Mouse (Mus musculus) small intestine, adult 2 months (tissue): ENCODE data around the gene Plce1. TPM values are rescaled to one million over a fixed set of nuclear protein-coding genes. Genes with fewer than 3 reads are reported as not detected.

ENCODE experiments used
- H3K27ac ChIP-seq: fragments of 200-500 bp; 2 replicates; pipeline ENCODE4 v1.5.1; 2012; ENCODE audit warnings: low read depth, low read length, control low read depth, inconsistent platforms; ENCODE audit not compliant: insufficient read depth
- H3K27me3 ChIP-seq: fragments of 200-500 bp; 2 replicates; pipeline ENCODE4 v1.6.1; 2012; ENCODE audit warnings: mild to moderate bottlenecking, moderate library complexity, low read length, inconsistent platforms; ENCODE audit not compliant: control insufficient read depth, insufficient read depth
- H3K36me3 ChIP-seq: fragments of 200-500 bp; 2 replicates; pipeline ENCODE4 v1.6.1; 2012; ENCODE audit warnings: mild to moderate bottlenecking, low read length, control low read depth, inconsistent platforms; ENCODE audit not compliant: control insufficient read depth, insufficient read depth
- H3K4me1 ChIP-seq: fragments of 200-500 bp; 2 replicates; pipeline ENCODE4 v1.6.1; 2012; ENCODE audit warnings: low read length, inconsistent platforms, mixed read lengths; ENCODE audit not compliant: control insufficient read depth, insufficient read depth, insufficient read length
- H3K4me3 ChIP-seq: fragments of 200-500 bp; 2 replicates; pipeline ENCODE4 v1.5.1; 2012; ENCODE audit warnings: low read depth, mild to moderate bottlenecking, control low read depth, inconsistent platforms, low read length, moderate library complexity
- CTCF ChIP-seq: fragments of 200-500 bp; IDR thresholded peaks from 2 replicates; pipeline ENCODE4 v1.5.1; 2012; ENCODE audit warnings: low read depth, mild to moderate bottlenecking, control low read depth, inconsistent platforms, low read length, moderate library complexity, mixed read lengths; ENCODE audit not compliant: insufficient replicate concordance, insufficient read length; ENCODE audit errors: extremely low read depth
- POLR2A ChIP-seq: fragments of 200-500 bp; IDR thresholded peaks from 2 replicates; pipeline ENCODE4 v1.6.1; 2012; ENCODE audit warnings: low read depth, mild to moderate bottlenecking, control low read depth, inconsistent platforms, low read length, moderate library complexity
- WGBS: fragments of 180-500 bp; shearing (Covaris S2); methylation state at CpG from one replicate; pipeline ENCODE4 v1.1.7; 2018; 5-methylcytosine and 5-hydroxymethylcytosine counted together
- polyA plus RNA-seq: library from polyadenylated mRNA; depleted of rRNA; stranded (reverse); fragments of >200 nt; gene quantifications from 2 replicates; pipeline ENCODE4 v1.2.3, GENCODE M21; 2012

Gene Plce1
- polyA plus RNA-seq, 1 experiment, result 2.6 TPM

DNA sequence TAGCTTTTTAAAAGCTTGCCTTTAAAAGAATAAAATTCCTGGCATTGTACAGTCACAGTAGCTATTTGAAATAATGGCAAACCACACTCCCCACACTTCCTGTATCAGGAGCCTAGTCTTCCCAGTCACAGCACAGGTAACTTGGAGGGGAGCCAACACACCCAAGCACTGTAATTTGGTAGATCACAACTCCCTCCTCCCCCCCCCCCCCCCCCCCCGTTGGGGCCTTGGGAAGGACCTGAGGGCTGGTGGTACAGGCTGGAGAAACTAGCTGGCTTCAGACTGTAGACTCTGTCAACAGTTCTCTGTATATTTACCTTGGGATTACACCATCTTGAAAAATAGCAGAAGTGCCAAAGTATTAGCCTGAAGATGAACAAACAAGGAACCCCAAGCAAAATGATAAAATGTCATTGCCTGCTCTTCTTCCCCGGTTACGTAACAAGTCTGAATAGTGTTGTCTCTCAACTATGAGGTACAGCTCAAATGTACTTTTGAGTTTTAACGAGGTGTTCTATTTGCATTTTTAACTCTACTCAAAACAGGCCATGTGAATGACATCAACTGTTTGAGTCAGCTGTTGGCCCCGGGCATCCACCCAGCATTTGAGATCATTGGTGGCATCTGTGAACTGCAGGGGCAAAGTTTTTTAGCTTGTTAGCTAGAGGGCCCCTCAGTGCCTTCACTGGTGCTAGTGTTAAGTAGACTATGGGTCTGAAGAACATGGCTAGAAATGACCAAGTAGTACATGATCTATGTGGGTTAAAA, 33.7 kb downstream of the Plce1 start:
- no peak for TF ChIP-seq POLR2A
- TF ChIP-seq CTCF, result no peak
- WGBS, result 62% methylated on average over 5 of the region's 5 CpGs
- H3K36me3 ChIP-seq, result no peaks in the 10 kb centered on the region
- no peaks in the 10 kb centered on the region for H3K27me3 ChIP-seq
- H3K4me3 ChIP-seq, result no peak overlapping the region
- H3K4me1 ChIP-seq, result no peaks in the 10 kb centered on the region
- no peak overlapping the region for H3K27ac ChIP-seq

DNA sequence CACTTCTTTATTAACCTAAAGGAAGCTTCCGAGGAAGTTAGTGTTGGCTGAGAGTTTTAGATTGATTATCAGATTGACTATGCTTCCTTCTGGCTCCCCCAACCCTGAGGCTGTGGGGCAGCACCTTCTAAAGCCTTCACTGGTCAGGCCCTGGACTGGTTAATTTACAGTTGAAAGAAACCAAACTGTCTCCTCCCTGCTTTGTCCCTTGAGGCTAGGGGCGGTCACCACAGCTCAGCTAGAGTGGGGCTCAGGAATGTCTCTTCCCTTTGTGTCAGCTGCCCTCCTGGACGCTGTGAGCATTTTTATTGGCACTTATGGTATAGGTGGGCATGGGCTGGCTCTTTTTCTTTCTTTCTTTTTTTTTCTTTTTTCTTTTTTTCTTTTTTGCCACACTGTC, 45.9 kb downstream of the Plce1 start:
- WGBS, result 71% methylated on average over 3 of the region's 3 CpGs
- Histone ChIP-seq H3K27ac (no peak overlapping the region), H3K4me1 (no peaks in the 10 kb centered on the region), H3K4me3 (no peak overlapping the region), H3K36me3 (peaks cover 6% of the 10 kb centered on the region), H3K27me3 (no peaks in the 10 kb centered on the region)
- no peak for TF ChIP-seq CTCF
- no peak for TF ChIP-seq POLR2A

DNA sequence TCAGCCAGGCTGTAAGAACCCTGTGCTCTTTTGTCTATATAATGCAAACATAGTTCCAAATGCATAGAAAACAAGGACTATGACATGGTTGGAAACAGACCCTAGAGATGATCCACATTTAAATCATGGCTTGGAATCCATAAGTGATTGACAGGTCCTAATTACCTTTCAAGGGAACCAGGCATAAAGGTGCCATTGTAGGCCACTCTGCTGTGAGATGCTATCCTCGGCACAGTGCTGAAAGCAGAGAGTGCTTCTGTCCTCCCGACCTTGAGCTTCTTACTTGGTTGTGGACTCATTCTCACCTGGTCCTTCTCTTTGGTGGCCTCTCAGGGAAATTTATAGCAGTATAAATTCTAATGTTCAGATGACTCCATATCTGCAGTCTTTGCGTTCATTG, 46.6 kb downstream of the Plce1 start:
- 71% methylated on average over 3 of the region's 3 CpGs for WGBS
- H3K27me3 ChIP-seq, result no peaks in the 10 kb centered on the region
- H3K27ac ChIP-seq, result no peak overlapping the region
- no peaks in the 10 kb centered on the region for H3K4me1 ChIP-seq
- H3K36me3 ChIP-seq, result peaks cover 6% of the 10 kb centered on the region
- no peak for TF ChIP-seq POLR2A
- no peak for TF ChIP-seq CTCF
- H3K4me3 ChIP-seq, result no peak overlapping the region

DNA sequence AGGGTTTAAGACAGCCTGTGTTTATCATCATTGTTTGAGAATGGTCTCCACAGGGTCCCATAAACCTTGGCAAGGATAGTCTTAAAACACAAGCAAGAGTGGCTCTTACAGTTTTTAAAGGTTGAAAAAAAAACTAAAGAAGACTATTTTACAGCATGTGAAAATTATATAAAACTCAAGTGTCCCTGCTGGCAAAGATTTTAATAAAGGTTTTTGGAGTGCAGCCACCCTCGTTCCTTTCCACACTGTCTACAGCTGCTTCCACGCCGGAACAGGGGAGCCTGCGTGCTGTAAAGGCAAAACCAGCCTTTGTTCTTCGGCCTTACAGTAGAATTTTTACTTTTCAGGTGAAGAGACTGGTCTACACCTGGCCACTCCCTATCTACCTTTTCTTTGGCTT, 52.3 kb downstream of the Plce1 start:
- H3K27ac ChIP-seq, result no peak overlapping the region
- no peaks in the 10 kb centered on the region for H3K27me3 ChIP-seq
- no peaks in the 10 kb centered on the region for H3K36me3 ChIP-seq
- 0 out of 2 replicates have a peak, but pooled peaks cover 2% of the 10 kb centered on the region for H3K4me1 ChIP-seq
- TF ChIP-seq POLR2A, result no peak
- no peak for TF ChIP-seq CTCF
- H3K4me3 ChIP-seq, result no peak overlapping the region
- 83% methylated on average over 5 of the region's 5 CpGs for WGBS

DNA sequence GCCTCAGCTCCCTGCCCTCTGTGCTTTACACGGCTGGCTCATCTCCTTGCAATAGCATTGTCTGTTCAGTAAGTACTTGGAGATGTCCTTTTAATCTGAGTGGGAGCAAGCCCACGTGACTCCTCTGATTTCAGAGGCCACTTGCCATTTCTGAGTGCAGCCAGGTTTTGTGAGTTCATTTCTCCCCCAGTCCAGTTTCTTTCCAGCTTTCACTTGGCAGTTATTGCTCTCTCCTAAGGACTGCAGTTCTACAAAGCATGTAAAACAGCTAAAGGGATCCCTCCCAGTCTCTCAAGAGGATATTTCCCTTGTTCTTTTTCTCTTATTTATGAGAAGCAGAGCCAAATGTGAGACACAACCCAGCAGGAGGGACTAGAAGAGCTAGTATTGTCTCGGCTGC, 58.4 kb downstream of the Plce1 start:
- no peak overlapping the region for H3K27ac ChIP-seq
- H3K27me3 ChIP-seq, result no peaks in the 10 kb centered on the region
- TF ChIP-seq CTCF (no peak), POLR2A (no peak)
- H3K4me1 ChIP-seq, result no peaks in the 10 kb centered on the region
- H3K4me3 ChIP-seq, result no peak overlapping the region
- 62% methylated on average over 3 of the region's 3 CpGs for WGBS
- no peaks in the 10 kb centered on the region for H3K36me3 ChIP-seq

DNA sequence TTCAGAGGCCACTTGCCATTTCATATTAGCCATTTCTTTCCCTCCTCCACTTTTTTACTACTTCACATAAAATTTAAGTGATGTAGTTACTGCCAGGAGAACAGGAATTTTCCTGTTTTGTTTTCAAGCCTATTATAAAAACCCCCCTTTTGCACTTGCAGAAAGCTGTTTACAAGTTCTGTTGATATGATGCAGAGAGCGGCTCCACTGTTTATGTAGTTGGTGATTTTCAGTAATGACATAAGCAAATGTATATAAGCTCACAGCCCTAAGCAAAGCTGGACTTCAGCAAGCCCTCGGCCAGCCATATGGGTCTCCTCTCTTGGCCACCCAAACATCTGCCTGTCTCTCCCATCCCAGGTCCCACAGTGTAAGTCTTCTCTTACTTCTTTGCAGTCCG, 59.6 kb downstream of the Plce1 start:
- Histone ChIP-seq H3K36me3 (no peaks in the 10 kb centered on the region), H3K4me3 (no peak overlapping the region), H3K27ac (no peak overlapping the region), H3K27me3 (no peaks in the 10 kb centered on the region), H3K4me1 (no peaks in the 10 kb centered on the region)
- no peak for TF ChIP-seq CTCF
- no peak for TF ChIP-seq POLR2A
- WGBS, result 86% methylated on average over 3 of the region's 3 CpGs

DNA sequence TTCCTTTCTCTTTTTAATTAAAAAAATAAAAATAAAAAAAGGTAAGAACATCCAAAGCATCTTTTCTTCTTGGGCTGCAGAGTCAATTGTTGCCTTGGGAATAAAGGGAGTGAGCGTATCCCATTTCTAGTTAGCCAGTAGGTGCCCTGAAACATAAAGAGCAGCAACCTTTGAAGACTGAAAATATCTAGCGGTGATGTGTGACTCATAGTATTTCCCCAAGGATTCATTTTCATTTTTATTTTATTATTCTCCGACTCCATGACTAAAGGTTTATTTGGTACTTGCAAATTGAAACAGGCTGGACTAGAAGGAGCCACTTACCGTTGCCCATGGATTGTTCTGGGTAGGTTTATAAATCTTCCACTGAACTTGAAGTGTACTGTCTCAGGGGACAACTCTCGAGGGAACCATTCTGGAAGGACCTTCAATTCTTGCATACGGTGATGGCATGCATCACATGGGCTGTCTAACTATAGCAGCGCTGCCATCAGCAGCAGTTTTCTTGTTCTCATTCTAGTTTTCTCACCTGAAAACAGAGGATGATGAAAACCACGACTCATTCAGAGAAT, 68.7 kb downstream of the Plce1 start:
- H3K27ac ChIP-seq, result no peak overlapping the region
- 89% methylated on average over 8 of the region's 8 CpGs for WGBS
- H3K27me3 ChIP-seq, result no peaks in the 10 kb centered on the region
- H3K36me3 ChIP-seq, result no peaks in the 10 kb centered on the region
- no peaks in the 10 kb centered on the region for H3K4me1 ChIP-seq
- no peak overlapping the region for H3K4me3 ChIP-seq
- TF ChIP-seq CTCF (no peak), POLR2A (no peak)
